Mouse (Mus musculus) CD4-positive naive resting alpha-beta T cell, adult 57 days (primary cell): ENCODE data around the gene Fsd2. TPM values are rescaled to one million over a fixed set of nuclear protein-coding genes. Genes with fewer than 3 reads are reported as not detected.

Experiments used
- total RNA-seq: library from RNA; stranded (reverse); gene quantifications from one replicate; pipeline ENCODE4 v1.2.4, GENCODE M21; 2023

The Fsd2 gene
- total RNA-seq: 1.2 TPM

DNA sequence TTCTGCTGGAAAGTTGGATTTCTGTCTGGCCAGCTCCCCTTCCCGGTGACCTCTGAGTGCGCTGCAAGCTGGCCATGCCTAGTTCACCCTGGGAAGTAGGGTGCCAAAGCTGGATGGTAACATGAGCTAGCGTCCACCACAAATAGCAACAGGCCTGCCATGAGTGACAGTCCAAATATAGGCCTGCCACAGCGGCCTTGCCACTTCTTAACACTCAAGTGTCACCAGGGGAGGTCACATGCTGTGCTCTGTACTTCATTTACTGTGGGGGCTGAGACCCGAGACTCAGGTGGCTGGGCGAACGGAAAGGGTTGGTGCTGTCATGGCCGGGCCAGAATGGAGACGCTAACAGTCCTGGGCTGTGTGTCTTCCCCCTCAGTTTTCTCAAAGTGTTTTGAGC is at the start of gene Fsd2:
TSS of gene Fsd2 (minus strand) at position 53 of the 400 bp plus-strand sequence.

GRCm38 (mm10) chr7:81571108-81571940 is 4.6 kb upstream of the Fsd2 start, which contains the start of gene Whamm:
TSS of gene Whamm (plus strand) at chr7:81571266.

DNA sequence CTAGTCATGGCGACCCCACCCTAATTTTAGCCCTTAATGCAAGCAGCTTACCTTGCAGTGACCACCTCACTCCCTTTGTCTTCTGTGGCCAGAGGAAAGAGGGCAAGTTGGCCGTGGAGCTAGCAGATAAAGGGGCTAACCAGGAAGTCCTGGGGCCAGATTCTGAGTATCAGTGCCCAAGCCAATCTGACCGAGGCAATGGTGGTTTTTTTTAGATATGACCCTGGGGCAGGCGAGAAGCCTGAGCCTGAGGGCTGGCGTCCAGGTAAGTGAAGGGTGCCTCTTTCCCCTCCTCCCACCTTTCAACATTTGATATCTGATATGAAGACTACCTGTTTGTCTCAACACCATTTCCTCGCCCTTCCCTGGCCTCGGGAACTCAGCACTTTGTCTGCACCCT is 68.6 kb downstream of the Fsd2 start, which contains the start of gene BC048679:
TSS of gene BC048679 (minus strand) at position 101 of the 400 bp plus-strand sequence.

GRCm38 (mm10) chr7:81493331-81494021 is 73.3 kb downstream of the Fsd2 start, which contains the start of gene Ap3b2:
TSS of gene Ap3b2 (minus strand) at chr7:81493925.

Other genes with a start within 250 kb of the Fsd2 start
- gene Rps17, start 221.7 kb downstream of the Fsd2 start, total RNA-seq: 2,525 TPM
- not detected for gene Cpeb1, start 111.5 kb downstream of the Fsd2 start, total RNA-seq
- not detected for gene Ap3b2, start 73.0 kb downstream of the Fsd2 start, total RNA-seq
- gene BC048679, start 68.7 kb downstream of the Fsd2 start, total RNA-seq: not detected
- gene Whamm, start 4.3 kb upstream of the Fsd2 start, total RNA-seq: 33.9 TPM
- gene Homer2, start 140.6 kb upstream of the Fsd2 start, total RNA-seq: not detected
- 55.2 TPM for gene Ramac, start 196.0 kb upstream of the Fsd2 start, total RNA-seq
- 29.5 TPM for gene 3110040N11Rik, start 222.5 kb upstream of the Fsd2 start, total RNA-seq